Mouse (Mus musculus) adrenal gland, adult (tissue): Measurements from ENCODE around the gene Gm20696.

Source experiments
- DNase-seq, 2 experiments: peaks; one replicate each; pipeline ENCODE4 v3.0.0; 2022 to 2023; ENCODE audit warnings: low spot score in 1 of 2; ENCODE audit not compliant: inconsistent age in 2 of 2

The Gm20696 gene

DNA sequence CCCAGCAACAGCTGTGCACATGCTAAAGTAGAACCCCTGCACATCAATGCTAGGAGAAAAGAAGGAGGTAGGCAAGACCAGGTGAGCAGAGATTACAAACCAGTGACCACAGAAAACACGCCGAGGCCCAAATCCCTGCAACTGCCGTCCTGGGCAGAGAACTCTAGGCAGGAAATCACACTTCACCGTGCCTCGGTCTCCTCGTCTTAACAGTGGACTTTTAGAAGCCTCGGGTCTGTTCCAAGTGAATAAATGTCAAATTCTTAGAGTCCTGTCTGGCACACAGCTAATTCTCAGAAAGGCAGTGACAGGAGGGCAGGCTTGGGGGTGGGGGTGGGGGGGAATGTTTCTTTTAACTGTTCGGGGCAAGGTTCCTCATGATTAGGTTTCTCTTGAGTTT is 364.7 kb downstream of the Gm20696 start:
- DNase-seq, result no peak

- DNase-seq, result no peak
Observed at GRCm38 (mm10) chr6:99300235-99300634, 366.4 kb downstream of the Gm20696 start.

DNA sequence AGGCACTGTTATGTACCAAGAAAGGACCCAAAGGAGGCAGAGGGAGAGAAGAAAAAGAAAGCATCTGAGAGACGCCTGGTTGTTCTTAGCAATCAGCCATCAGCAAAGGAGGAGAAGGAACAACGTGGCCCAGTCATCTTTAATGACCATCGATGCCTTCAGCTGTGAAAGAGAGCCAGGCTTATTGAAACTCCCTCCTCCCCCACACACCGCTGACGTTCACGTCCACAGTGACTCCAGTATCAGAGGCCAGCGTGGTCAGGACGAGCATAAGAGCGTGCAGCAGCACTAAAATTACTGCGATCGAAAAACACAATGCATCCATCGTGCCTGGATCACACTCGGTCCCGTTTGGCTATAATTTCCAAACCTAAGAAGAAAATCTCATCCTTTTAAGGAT is 367.4 kb downstream of the Gm20696 start:
- DNase-seq, result no peak

- no peak for DNase-seq
Observed at GRCm38 (mm10) chr6:99297535-99297934, 369.1 kb downstream of the Gm20696 start.

DNA sequence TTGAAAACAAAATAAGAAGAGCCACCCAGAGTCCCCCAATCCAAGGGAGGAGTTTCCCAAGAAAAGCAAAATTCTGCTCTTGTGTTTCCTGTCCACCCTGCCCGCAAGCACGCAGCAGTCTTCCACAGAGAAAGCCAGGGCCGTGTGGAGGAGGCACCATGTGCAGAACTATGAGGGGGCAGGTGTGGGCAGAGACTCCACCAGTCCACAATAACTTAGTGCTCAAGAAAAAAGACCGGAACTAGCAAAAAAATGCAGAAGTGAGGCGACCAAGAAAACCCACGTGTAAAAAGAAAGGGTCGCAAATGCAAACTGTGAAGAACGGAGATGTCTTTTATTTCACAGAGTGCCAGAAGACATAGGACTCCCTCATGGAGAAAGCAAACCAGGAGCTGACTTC is 371.1 kb downstream of the Gm20696 start:
- no peak for DNase-seq

DNA sequence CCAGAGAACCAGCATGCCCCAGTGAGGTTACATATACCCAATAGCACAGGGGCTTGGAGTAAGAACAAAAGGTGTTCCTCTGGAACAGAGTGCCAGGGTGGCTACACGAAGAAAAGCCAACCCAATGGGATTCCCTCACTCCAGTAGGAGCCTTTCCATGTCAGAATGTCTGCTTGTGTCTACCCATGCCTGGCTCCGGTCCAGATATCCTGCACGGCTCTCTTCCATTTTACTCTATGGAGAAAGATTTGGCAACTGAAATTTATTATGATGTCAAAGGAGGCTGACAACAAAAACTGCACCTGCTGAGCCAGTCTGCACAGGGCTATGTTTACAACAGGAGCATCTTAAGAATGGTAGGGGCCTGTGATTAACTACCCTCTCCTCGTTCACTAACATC is 377.4 kb downstream of the Gm20696 start:
- no peak for DNase-seq

DNA sequence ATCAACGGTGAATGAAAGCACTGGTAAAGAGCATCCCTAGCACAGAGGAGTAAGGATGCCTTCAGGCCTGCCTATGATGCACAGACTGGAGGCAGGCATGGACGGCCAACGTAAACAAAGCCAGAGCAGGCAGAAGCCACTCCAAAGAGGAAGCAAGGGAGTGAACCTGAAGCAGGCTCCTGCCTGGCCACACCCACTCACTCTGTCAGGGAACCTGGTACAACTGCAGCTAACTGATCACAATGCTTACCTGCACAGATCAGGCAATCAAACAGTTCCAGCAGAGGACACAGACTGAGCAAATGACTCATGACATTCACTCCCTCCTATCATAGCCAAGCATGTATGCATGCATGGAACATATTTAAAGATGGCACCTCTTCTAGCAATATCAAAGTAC is 381.6 kb downstream of the Gm20696 start:
- DNase-seq, result no peak

- no peak for DNase-seq
Observed at GRCm38 (mm10) chr6:99284019-99284418, 382.6 kb downstream of the Gm20696 start.

DNA sequence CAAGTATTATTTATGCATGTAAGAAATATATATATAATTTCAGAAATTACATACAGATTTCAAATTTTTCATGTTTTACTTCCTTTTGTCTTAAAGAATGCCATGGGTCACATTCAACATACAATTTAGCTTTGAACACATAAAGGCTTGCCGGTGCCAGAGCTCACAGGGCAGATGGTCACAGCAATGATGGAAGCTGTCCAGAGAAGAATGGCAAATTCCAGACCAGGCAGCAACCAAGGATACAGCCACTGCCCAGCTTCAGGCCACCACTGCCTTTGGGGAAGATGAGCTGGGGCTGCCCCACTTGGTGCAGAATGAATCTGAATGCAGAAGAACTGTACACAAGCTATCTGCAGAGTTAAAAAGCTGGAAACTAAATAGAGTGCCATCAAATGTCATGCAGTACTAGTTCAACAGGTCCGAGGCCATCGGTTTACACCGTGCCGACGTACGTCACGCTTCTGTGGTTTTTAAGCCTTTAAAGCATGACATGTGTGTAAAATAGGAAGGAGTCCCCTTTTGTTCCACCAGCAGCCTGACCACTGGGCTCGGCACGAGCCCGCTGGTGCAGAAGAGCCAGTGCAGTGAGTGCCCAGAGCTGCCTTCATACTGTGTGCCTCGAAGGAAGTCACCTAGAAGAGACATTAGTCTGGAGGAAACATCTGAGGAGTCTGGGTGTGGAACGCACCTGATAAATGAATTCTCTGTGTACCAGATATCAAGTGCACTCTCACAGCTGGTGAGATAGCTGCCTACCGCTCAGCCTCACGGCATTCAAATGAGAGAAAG is 383.5 kb downstream of the Gm20696 start:
- DNase-seq, result no peak

- DNase-seq, result no peak
Observed at GRCm38 (mm10) chr6:99281433-99281832, 385.2 kb downstream of the Gm20696 start.

DNA sequence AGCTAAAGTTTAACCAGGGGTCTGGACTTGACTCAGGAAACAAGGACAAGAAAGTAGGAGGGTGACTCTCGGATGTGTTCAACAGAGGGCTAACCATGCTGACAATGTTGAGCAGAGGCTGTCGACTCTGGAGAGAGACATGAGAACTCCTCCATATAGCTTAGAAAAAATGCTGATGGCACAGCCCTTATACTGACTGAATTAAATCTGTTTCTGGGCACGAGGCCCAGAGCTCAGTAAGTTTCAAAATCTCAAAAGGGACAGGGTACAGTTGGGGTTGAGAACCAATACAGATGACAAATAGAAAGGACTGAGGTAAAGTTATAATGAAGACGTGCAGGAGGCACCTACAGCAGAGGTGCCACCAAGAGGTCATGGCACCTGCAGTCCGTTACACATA is 386.0 kb downstream of the Gm20696 start:
- DNase-seq, result no peak

- no peak for DNase-seq
Observed at GRCm38 (mm10) chr6:99277251-99277650, 389.3 kb downstream of the Gm20696 start.

DNA sequence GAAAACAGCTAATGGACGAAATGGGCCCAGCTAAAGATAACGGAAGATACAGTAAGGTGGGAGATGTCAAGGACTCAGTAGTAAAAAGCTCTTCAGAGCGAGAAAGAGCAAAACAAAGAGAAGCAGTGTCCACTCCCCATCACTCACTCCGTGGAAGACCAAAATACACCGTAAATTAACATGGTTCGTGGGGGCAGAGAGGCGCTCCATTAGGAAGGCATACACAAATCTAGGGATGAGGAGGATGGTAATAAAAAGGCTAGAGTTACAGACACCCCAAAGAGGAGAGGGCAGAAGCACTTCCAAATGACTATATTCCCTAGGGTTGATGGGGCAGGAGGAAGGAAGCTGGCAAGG is 390.3 kb downstream of the Gm20696 start:
- DNase-seq, result no peak

DNA sequence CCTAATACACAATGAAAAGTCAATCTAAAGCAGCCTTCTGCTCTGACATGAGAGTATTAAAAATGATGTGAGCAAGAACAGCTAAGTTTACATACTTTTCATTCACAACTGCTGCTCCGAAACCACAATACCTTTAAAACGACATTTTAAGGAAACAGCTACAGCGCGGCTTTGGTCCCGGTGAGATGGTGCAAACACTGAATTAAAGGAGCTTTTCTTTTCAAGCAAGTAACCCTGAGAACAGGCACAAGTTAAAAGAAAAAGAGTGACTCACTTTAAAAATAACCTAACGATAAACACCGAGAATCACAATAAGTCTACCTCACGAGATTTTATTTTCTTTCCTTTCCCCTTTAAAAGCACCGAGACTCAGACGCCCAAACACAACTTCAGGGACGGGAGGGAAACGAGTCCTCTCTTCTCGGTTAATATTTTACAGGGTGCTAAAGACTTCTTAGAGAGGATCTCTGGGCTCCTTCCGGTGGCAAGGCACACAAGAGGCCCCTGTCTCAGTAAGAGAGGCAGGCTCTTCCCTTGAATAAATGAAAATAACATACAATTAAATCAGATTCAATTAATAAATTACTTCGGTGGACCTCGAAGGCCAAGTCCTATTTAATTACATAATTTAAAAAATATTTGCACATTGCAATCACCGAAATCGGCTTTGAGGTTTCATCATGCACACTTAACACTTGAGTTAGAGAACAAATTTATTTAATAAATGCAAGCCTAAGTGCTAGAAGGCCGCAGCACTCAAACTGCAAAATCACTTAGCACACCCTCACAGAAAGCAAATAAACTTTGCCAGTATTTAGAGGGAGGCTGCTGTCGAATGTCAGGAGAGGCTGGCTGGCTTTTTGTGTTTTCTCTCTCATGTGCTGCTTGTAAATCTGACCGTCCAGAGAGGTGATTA is 391.0 kb downstream of the Gm20696 start:
- DNase-seq, result no peak

DNA sequence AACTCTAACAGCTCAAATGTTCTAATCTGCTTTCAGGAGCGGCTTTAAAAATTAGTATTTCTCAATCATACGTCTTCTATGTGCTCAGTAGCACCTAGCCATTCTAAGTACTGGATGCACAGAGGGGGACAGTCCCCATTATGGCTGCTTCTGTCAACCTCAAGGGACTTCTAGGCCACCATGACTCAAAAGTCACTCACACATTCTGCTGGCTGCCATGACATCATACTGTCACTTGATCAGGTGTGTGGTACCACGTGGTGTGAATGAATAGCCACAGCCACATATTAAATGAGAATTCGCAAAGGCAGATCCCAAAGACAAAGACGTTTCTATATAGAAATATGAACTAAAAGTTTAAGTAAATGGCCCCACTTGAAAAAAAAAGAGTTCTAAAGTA is 391.9 kb downstream of the Gm20696 start:
- DNase-seq, result no peak

- DNase-seq, result no peak
Observed at GRCm38 (mm10) chr6:99274222-99274621, 392.4 kb downstream of the Gm20696 start.

GRCm38 (mm10) chr6:99273177-99273576 is 393.4 kb downstream of the Gm20696 start:
- no peak for DNase-seq

GRCm38 (mm10) chr6:99272174-99272573 is 394.4 kb downstream of the Gm20696 start:
- DNase-seq, result no peak

DNA sequence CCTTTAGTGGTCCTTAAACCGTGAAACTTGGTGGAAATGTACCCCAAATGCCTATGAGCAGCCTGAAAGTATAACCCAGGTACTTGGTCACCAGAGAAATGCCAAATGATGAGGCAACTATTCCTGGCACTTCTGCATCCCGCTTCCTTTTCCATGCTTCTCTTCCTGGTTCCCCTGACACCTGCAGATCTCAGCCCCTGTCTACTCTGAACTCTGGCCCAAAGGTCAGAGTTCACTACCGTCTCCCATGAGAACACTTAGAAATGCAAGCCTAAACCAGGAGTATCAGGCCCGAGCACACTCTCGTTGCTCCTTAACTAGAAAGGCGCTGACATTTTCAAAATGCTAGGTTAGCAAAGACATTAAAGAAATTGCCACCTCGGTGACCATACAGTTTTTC is 394.9 kb downstream of the Gm20696 start:
- no peak for DNase-seq

DNA sequence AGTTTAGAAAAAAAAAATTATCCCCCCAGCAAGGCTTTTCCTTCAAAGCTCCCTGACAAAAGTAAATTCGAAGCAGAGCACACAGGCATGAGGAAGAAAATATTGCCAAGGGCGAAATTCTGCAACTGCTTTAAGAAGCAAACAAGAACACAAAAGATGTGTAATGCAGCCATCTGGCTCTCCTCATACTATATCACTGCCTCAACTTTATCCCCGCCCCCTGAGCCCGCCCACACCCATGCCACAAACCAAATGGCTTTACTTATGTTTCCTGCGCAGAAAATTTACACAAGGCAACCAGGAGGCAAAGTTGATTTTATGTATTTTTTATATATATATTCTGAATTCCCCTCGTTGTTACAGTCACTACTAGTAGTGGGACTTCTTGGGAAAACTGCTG is 396.7 kb downstream of the Gm20696 start:
- DNase-seq, result no peak

- no peak for DNase-seq
Observed at GRCm38 (mm10) chr6:99268171-99269061, 398.2 kb downstream of the Gm20696 start.
